Mouse (Mus musculus) B cell, adult 2 months (primary cell): ENCODE results near the gene Dcpp1.

Experiments used
- DNase-seq, 2 experiments: peaks; one replicate each; pipeline ENCODE4 v3.0.0; 2022

The Dcpp1 gene

GRCm38 (mm10) chr17:23931157-23931556 is 50.5 kb downstream of the Dcpp1 start:
- no peak for DNase-seq
